Mouse (Mus musculus) kidney, postnatal 25 days (tissue): Measurements from ENCODE around the gene Wdr35.
"Not testable (repeated sequence)": the region's sequence is repeated elsewhere in the genome, so short reads cannot be mapped to it uniquely, and the experiment has no call there.

Experiments
- DNase-seq, 2 experiments: peaks; one replicate each; pipeline ENCODE4 v3.0.0; 2021; ENCODE audit warnings: mixed read lengths in 2 of 2

The Wdr35 gene

GRCm38 (mm10) chr12:9007811-9008210, 34.1 kb downstream of the Wdr35 start:
- DNase-seq: no peak

- no peak for DNase-seq
Observed at GRCm38 (mm10) chr12:9010311-9010710, 36.6 kb downstream of the Wdr35 start.

GRCm38 (mm10) chr12:9016376-9016775, 42.7 kb downstream of the Wdr35 start:
- no peak for DNase-seq

- no peak for DNase-seq
Observed at GRCm38 (mm10) chr12:9020431-9020830, 46.7 kb downstream of the Wdr35 start.

- no peak for DNase-seq
Observed at GRCm38 (mm10) chr12:9020986-9021385, 47.3 kb downstream of the Wdr35 start.

GRCm38 (mm10) chr12:9023031-9023430, 49.3 kb downstream of the Wdr35 start:
- no peak for DNase-seq

GRCm38 (mm10) chr12:9024071-9024470, 50.4 kb downstream of the Wdr35 start:
- DNase-seq: no peak

- no peak for DNase-seq
Observed at GRCm38 (mm10) chr12:9024736-9025135, 51.0 kb downstream of the Wdr35 start.

GRCm38 (mm10) chr12:9026843-9027242, 53.2 kb downstream of the Wdr35 start:
- DNase-seq: no peak

- not testable (repeated sequence) for DNase-seq
Observed at GRCm38 (mm10) chr12:9028816-9029215, 55.1 kb downstream of the Wdr35 start.

- no peak for DNase-seq
Observed at GRCm38 (mm10) chr12:9029506-9029887, 55.8 kb downstream of the Wdr35 start.

GRCm38 (mm10) chr12:9029888-9030723, 56.4 kb downstream of the Wdr35 start, which contains the start of gene Ttc32:
Ttc32 (plus strand) TSS chr12:9029997.
- peak; percentile 96 to 97 for DNase-seq

- no peak for DNase-seq
Observed at GRCm38 (mm10) chr12:9031166-9031565, 57.5 kb downstream of the Wdr35 start.

- DNase-seq: no peak
Observed at GRCm38 (mm10) chr12:9033140-9033539, 59.4 kb downstream of the Wdr35 start.

GRCm38 (mm10) chr12:9036409-9036808, 62.7 kb downstream of the Wdr35 start:
- no peak for DNase-seq

GRCm38 (mm10) chr12:9040177-9040576, 66.5 kb downstream of the Wdr35 start:
- DNase-seq: no peak

GRCm38 (mm10) chr12:9040686-9041085, 67.0 kb downstream of the Wdr35 start:
- DNase-seq: no peak

GRCm38 (mm10) chr12:9042316-9042715, 68.6 kb downstream of the Wdr35 start:
- no peak for DNase-seq

- no peak for DNase-seq
Observed at GRCm38 (mm10) chr12:9042759-9043158, 69.1 kb downstream of the Wdr35 start.

- no peak for DNase-seq
Observed at GRCm38 (mm10) chr12:9044666-9045065, 71.0 kb downstream of the Wdr35 start.

- no peak for DNase-seq
Observed at GRCm38 (mm10) chr12:9046674-9047073, 73.0 kb downstream of the Wdr35 start.

GRCm38 (mm10) chr12:9048090-9048489, 74.4 kb downstream of the Wdr35 start:
- no peak for DNase-seq

- no peak for DNase-seq
Observed at GRCm38 (mm10) chr12:9050824-9051223, 77.1 kb downstream of the Wdr35 start.

- peak; percentile 82 to 91 for DNase-seq
Observed at GRCm38 (mm10) chr12:9052075-9052829, 78.6 kb downstream of the Wdr35 start.
